Mouse (Mus musculus) heart, embryonic 12.5 days (tissue): ENCODE measurements around the gene Gm45208. TPM values are rescaled to one million over a fixed set of nuclear protein-coding genes. Genes with fewer than 3 reads are reported as not detected.
A peak's percentile ranks its signal among the peaks of the same experiment; 100 is the strongest.

Experiments
- ATAC-seq: fragments of 200-750 bp; cut with Nextera tagmentation; 2 replicates; pipeline ENCODE4 v1.8.0; 2017; ENCODE audit warnings: moderate TSS enrichment, moderate library complexity; ENCODE audit not compliant: insufficient number of reproducible peaks, low FRiP score
- H3K27ac ChIP-seq: fragments of 300-500 bp; sonication (generic); 2 replicates; pipeline ENCODE4 v1.5.1; 2016; ENCODE audit warnings: mild to moderate bottlenecking, moderate library complexity; ENCODE audit not compliant: poor library complexity, severe bottlenecking
- H3K27me3 ChIP-seq: fragments of 300-500 bp; sonication (generic); replicated peaks from 2 replicates; pipeline ENCODE4 v1.6.1; 2016; ENCODE audit warnings: mild to moderate bottlenecking, moderate library complexity
- H3K36me3 ChIP-seq: fragments of 300-500 bp; sonication (generic); 2 replicates; pipeline ENCODE4 v1.6.1; 2016; ENCODE audit warnings: mild to moderate bottlenecking, moderate library complexity
- H3K4me1 ChIP-seq: fragments of 300-500 bp; sonication (generic); replicated peaks from 2 replicates; pipeline ENCODE4 v1.6.1; 2016; ENCODE audit warnings: mild to moderate bottlenecking
- H3K4me2 ChIP-seq: fragments of 300-500 bp; sonication (generic); 2 replicates; pipeline ENCODE4 v1.6.1; 2016; ENCODE audit warnings: mild to moderate bottlenecking, moderate library complexity
- H3K4me3 ChIP-seq: fragments of 300-500 bp; sonication (generic); 2 replicates; pipeline ENCODE4 v1.5.1; 2016; ENCODE audit warnings: mild to moderate bottlenecking
- H3K9ac ChIP-seq: fragments of 300-500 bp; sonication (generic); 2 replicates; pipeline ENCODE4 v1.6.1; 2016; ENCODE audit warnings: mild to moderate bottlenecking, moderate library complexity
- H3K9me3 ChIP-seq: fragments of 300-500 bp; sonication (generic); replicated peaks from 2 replicates; pipeline ENCODE4 v1.6.1; 2016; ENCODE audit warnings: mild to moderate bottlenecking, moderate library complexity
- WGBS: fragments of 180-500 bp; shearing (Covaris S2); methylation state at CpG from one replicate; pipeline ENCODE4 v1.1.7; 2016; 5-methylcytosine and 5-hydroxymethylcytosine counted together
- polyA plus RNA-seq: library from polyadenylated mRNA; unstranded; fragments of >200 nt; fragmentation: Nextera tagmentation; extraction: Ambion mirVana; gene quantifications from 2 replicates; pipeline ENCODE4 v1.2.1, GENCODE M21; 2016

The Gm45208 gene
- not detected in 2 replicates for polyA plus RNA-seq

DNA sequence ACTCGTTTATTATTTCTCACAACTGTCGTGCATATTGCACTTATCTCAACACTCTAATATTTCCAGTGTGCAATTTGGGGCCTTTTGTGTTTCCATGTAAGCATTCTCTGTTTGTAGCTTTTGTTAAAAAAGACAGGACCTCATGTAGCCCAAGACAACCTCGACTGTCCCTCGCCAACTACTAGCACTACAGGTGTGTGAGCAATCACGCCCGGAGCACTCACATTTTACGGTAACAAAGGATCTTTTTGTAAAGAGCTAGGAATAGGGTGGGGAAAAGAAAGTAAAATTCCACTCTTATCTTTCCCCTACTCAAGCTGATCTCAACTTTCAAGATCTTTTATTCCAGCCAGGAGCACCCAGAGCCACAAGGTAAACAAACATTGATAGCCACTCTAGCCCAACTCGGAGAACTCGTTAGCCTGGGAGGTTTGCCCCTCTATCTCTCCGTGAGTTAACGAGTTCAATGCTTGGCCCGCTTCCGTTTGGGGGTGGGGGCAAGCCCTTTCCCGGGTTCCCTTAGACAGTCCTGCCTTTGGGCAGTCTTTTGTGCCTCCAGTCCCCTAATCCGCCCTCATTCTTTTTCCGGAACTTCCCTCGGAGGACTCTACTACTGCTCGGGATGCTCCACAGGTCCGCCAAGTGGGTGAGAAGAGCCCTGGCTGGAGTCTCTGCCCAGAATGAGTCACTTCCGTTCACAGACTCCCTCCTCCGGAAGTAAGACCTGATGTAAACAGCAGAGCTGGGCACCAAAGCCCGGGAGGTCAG is at the start of gene Gm45208:
Gene Gm45208, plus strand, starts transcription at position 732 of the 768 bp plus-strand sequence.
- Histone ChIP-seq H3K27me3 (no peaks in the 10 kb centered on the region), H3K4me2 (peak within 1 kb of the TSS; percentile 76), H3K4me1 (peaks cover 6% of the 10 kb centered on the region), H3K9me3 (no peaks in the 10 kb centered on the region), H3K27ac (peak within 1 kb of the TSS; percentile 86), H3K4me3 (peak within 1 kb of the TSS; percentile 73), H3K9ac (peak within 1 kb of the TSS; percentile 73), H3K36me3 (peaks cover 17% of the 10 kb centered on the region)
- WGBS: 22% methylated on average over 22 of the region's 22 CpGs
- peak; percentile 89 for ATAC-seq

DNA sequence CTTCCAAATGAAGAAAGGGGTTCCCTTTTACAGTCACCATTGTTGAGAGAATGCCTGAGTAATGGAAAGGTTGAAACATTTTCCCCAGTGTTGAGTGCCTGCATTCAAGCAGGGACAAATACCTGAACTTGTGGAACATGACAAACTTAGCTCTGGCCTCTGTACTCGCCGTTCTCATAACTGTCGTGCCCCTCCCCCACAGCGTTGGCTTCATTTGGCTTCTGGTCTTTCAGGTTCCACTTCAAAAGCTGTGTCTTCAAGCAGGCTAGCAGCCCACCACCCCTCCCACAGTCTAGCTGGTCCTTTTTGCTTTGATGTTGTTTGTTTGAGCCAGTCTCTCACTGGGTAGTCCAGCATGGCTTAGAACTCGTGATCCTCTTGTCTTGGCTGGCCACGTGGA is 49.3 kb upstream of the Gm45208 start:
- peaks cover 11% of the 10 kb centered on the region for H3K4me1 ChIP-seq
- no peak for ATAC-seq
- no peaks in the 10 kb centered on the region for H3K9me3 ChIP-seq
- H3K4me2 ChIP-seq: no peak overlapping the region
- WGBS: 41% methylated on average over 6 of the region's 6 CpGs
- H3K36me3 ChIP-seq: peaks cover 9% of the 10 kb centered on the region
- H3K9ac ChIP-seq: no peak overlapping the region
- no peak overlapping the region for H3K27ac ChIP-seq
- H3K4me3 ChIP-seq: no peak overlapping the region
- H3K27me3 ChIP-seq: no peaks in the 10 kb centered on the region

DNA sequence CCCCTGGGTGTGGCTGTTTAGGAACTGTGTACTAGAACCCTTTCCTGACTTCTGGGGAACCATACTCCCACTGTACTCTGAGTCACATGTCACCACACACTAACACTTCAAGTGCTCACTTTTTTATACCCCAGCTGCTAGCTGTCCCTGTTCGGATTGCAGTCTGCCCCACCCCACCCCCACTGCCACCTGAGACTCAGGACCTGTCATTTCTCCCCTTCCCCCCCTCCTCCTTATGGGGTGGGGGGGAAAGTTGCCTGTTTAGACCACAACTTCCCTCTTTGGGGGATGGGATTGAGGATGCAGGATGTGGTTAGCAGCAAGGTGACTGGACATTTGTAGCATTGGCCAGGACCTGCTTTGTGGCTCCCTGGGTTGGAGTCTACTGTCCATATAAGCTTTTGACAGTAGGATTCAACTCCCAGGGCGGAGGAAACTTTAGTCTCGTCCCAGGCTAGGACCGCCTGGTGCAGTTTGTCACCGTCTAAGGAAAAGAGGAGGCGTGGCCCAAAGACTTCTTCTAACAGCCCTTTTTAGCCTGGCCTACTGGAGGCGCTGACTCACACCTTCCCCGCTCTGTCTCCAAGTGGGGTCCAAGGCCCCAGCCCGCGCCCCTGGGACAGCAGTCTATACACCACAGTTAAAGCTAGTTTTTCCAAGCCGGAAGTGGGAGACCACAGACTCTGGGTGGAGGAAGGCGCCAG is 48.3 kb upstream of the Gm45208 start:
- Histone ChIP-seq H3K27me3 (no peaks in the 10 kb centered on the region), H3K4me1 (peaks cover 11% of the 10 kb centered on the region), H3K9ac (no peak overlapping the region; the same call in none of the 2 replicates), H3K9me3 (no peaks in the 10 kb centered on the region), H3K4me2 (peak overlapping the region; percentile 63), H3K36me3 (peaks cover 7% of the 10 kb centered on the region), H3K27ac (peak overlapping the region; percentile 51), H3K4me3 (peak overlapping the region; percentile 33)
- ATAC-seq: peak; percentile 23; the same call in 1 of the 2 replicates
- 20% methylated on average over 12 of the region's 12 CpGs for WGBS

DNA sequence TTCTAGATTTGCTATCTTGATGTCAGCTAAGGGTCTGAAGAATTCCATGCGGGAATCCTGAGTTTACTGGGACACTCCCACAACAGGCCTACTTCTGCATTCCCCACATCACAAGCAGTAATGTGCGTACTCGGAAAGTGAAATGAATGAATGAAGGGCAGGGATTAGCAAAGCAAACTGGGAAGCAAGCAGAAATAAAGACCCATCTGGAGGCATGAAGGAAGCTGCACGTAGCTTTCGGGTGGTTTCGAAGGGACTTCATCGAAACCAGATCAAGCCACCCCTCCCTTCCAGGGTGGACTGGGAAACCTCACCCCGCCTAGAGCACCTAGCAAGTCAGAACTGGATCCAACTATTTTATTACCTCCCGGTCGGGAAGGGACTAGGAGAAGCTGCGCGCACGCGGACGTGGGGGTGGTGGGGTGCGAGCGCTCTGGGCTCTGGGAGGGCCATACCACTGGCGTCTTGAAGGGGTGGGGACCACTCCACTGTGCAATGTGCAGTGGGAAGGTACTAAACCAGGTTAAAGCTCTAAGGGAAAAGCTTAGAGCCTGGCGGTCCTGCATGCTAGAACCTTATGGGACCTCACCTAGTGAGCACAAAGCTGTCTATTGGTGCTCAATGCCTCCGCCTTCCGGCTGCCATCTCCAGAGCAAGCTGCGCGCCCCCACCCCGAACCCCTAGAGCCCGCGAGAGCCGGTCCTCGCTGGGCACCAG is 47.6 kb upstream of the Gm45208 start:
- Histone ChIP-seq H3K4me2 (peak overlapping the region; percentile 63), H3K36me3 (no peaks in the 10 kb centered on the region; the same call in 1 of the 2 replicates), H3K4me1 (peaks cover 11% of the 10 kb centered on the region), H3K27me3 (no peaks in the 10 kb centered on the region), H3K27ac (peak overlapping the region; percentile 51), H3K4me3 (peak overlapping the region; percentile 33), H3K9ac (peak overlapping the region; percentile 62), H3K9me3 (no peaks in the 10 kb centered on the region)
- WGBS: 22% methylated on average over 28 of the region's 28 CpGs
- no peak for ATAC-seq

DNA sequence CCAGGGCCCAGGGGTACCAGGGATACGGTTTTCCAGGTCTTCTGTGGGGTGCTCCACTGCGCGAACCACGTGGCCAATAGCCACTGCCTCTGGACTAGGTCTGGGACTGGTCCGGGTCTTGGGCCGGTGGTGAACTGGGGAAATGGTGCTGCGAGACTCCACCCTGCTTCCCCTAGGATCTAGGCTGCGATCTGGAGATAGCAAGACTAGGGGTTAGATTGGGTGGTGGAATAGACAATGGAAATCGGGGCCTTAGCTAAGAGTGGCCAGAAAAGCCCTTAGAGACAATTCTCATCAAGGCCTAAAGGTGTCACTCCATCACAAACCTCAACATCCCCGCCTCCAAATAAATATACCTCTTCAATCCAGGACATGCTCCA is 47.1 kb upstream of the Gm45208 start:
- WGBS: 17% methylated on average over 10 of the region's 10 CpGs
- H3K4me2 ChIP-seq: peak overlapping the region; percentile 63
- peak overlapping the region; percentile 62 for H3K9ac ChIP-seq
- H3K4me3 ChIP-seq: peak overlapping the region; percentile 33
- no peak for ATAC-seq
- H3K4me1 ChIP-seq: peaks cover 11% of the 10 kb centered on the region
- H3K27me3 ChIP-seq: no peaks in the 10 kb centered on the region
- H3K27ac ChIP-seq: no peak overlapping the region; the same call in 1 of the 2 replicates
- H3K9me3 ChIP-seq: no peaks in the 10 kb centered on the region
- no peaks in the 10 kb centered on the region for H3K36me3 ChIP-seq

DNA sequence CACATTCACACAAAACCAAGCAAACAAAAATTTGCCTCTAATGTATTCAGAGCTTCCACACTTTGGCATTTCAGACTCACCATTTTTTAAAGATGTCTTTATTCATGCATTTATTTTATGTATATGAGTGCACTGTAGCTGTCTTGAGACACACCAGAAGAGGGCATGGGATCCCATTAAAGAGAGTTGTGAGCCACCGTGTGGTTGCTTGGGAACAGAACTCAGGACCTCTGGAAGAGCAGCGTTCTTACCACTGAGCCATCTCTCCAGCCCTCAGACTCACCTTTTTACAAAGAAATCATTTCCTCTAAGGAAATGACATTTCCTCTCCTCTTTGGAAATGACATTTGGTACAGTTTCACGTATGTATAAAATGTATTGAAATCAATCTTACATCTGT is 43.1 kb upstream of the Gm45208 start:
- no peak overlapping the region for H3K4me2 ChIP-seq
- H3K9ac ChIP-seq: no peak overlapping the region
- H3K27ac ChIP-seq: no peak overlapping the region
- no peaks in the 10 kb centered on the region for H3K27me3 ChIP-seq
- H3K36me3 ChIP-seq: no peaks in the 10 kb centered on the region
- WGBS: 48% methylated on average over 3 of the region's 3 CpGs
- H3K4me1 ChIP-seq: peaks cover 2% of the 10 kb centered on the region; the same call in 1 of the 2 replicates
- H3K4me3 ChIP-seq: no peak overlapping the region
- ATAC-seq: no peak
- no peaks in the 10 kb centered on the region for H3K9me3 ChIP-seq

DNA sequence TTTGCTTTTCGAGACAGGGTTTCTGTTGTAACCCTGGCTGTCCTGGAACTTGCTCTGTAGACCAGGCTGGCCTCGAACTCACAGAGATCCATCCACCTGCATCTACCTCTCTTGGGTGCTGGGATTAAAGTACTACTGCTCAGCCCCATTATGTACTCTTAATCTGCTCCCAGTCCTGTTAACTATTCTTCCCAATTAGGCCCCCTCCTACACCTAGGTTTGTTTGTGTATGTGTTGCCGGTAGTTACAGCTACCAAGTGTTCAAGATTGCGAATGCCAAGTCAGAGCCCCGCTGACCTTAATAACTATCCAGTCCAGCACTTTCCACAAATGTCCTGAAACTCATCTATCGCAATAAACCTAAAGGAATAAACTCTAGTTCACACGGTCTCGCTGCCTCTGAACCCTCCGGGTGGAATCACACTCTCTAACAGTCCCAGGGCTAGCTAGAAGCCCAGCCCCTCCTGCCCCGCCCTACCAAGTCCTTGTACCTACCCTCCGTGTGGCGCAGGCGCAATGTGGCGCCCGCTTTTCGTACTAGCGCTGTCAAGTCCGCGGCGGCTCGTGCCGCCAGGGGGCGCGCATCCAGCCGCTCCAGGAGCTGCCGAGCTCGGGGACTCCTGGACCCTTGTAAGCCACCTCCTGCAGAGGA is 42.5 kb upstream of the Gm45208 start:
- no peak overlapping the region for H3K27ac ChIP-seq
- H3K27me3 ChIP-seq: no peaks in the 10 kb centered on the region
- H3K9me3 ChIP-seq: no peaks in the 10 kb centered on the region
- WGBS: 16% methylated on average over 27 of the region's 27 CpGs
- H3K4me1 ChIP-seq: no peaks in the 10 kb centered on the region
- H3K9ac ChIP-seq: no peak overlapping the region; the same call in 1 of the 2 replicates
- ATAC-seq: peak; percentile 87
- peak overlapping the region; percentile 40 for H3K4me3 ChIP-seq
- peak overlapping the region; percentile 68 for H3K4me2 ChIP-seq
- H3K36me3 ChIP-seq: no peaks in the 10 kb centered on the region

DNA sequence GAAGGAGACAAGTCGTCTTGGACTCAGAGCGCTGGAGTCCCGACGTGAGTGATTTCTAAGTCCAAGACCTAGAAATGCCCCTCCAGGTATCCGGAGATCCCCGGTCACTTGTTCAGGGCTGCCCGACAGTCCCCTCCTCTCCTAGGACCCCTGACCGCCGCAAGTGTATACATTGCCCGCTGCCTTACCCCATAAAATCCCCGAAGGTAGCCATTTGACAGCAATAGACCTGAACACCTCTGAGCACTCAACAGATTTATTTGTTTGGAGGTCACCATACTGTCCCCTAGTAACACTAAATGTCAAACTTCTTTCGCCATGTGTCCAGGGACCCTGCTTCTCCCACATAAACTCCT is 42.0 kb upstream of the Gm45208 start:
- Histone ChIP-seq H3K27ac (no peak overlapping the region), H3K9ac (no peak overlapping the region; the same call in 1 of the 2 replicates)

DNA sequence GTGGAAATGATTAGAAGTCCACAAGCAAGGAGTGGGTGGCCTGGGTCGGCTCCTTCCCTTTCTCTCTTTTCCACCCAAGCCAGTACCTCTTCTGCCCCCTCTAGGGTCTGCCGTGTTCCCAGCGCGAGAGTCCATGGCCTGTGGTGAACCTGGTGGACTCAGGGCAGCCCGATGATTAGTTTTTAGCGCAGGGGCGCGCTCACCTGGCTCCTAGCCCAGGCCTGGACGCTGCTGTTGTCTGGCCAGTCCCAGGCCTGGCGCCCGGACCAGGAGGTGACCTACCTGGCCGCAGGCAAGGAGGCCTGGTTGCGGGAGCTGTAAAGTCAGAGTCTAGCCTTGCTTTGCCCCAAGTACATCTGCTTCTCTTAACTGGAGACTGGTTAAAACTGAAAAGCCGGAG is 41.2 kb upstream of the Gm45208 start, which contains the start of gene Magix:
Gene Magix, minus strand, starts transcription at position 388 of the 400 bp plus-strand sequence.
- Histone ChIP-seq H3K36me3 (no peaks in the 10 kb centered on the region), H3K4me2 (peak within 1 kb of the TSS; percentile 68), H3K4me1 (no peaks in the 10 kb centered on the region), H3K27me3 (no peaks in the 10 kb centered on the region), H3K9me3 (no peaks in the 10 kb centered on the region), H3K27ac (no peak within 1 kb of the TSS), H3K4me3 (peak within 1 kb of the TSS; percentile 40), H3K9ac (no peak within 1 kb of the TSS; the same call in 1 of the 2 replicates)
- 60% methylated on average over 14 of the region's 14 CpGs for WGBS
- ATAC-seq: no peak

More for the DNA sequence above, 42.0 kb upstream of the Gm45208 start:
- peak overlapping the region; percentile 40 for H3K4me3 ChIP-seq
- no peaks in the 10 kb centered on the region for H3K36me3 ChIP-seq
- WGBS: 17% methylated on average over 12 of the region's 12 CpGs
- no peak for ATAC-seq
- H3K27me3 ChIP-seq: no peaks in the 10 kb centered on the region
- H3K4me1 ChIP-seq: no peaks in the 10 kb centered on the region
- peak overlapping the region; percentile 68 for H3K4me2 ChIP-seq
- no peaks in the 10 kb centered on the region for H3K9me3 ChIP-seq

DNA sequence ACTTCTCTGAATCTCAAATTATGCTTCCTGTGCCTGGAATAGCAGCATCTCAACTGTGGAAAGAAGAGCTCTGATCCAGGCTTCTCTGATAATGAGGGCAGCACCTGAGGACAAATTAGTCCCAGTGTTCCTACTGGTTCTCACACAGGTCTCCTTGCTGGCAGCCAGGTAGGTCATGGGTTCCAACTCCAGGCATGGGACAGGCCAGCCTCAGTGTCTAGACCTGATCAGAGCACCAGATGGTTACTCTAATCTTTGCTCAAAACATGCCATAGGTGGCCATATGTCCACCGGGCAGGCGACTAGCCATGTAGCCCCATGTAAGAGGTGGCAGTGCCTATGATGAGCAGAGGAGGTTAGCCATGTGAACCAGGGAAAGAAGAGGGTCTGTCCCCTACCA is 33.7 kb upstream of the Gm45208 start:
- no peaks in the 10 kb centered on the region for H3K4me1 ChIP-seq
- no peak for ATAC-seq
- peaks cover 3% of the 10 kb centered on the region; the same call in 1 of the 2 replicates for H3K27me3 ChIP-seq
- no peak overlapping the region for H3K27ac ChIP-seq
- H3K4me3 ChIP-seq: no peak overlapping the region
- no peaks in the 10 kb centered on the region for H3K36me3 ChIP-seq
- no peaks in the 10 kb centered on the region for H3K9me3 ChIP-seq
- 85% methylated on average over 2 of the region's 2 CpGs for WGBS
- no peak overlapping the region for H3K4me2 ChIP-seq
- no peak overlapping the region for H3K9ac ChIP-seq
